Mouse (Mus musculus): ENCODE data around the gene Stpg4.

The Stpg4 gene

DNA sequence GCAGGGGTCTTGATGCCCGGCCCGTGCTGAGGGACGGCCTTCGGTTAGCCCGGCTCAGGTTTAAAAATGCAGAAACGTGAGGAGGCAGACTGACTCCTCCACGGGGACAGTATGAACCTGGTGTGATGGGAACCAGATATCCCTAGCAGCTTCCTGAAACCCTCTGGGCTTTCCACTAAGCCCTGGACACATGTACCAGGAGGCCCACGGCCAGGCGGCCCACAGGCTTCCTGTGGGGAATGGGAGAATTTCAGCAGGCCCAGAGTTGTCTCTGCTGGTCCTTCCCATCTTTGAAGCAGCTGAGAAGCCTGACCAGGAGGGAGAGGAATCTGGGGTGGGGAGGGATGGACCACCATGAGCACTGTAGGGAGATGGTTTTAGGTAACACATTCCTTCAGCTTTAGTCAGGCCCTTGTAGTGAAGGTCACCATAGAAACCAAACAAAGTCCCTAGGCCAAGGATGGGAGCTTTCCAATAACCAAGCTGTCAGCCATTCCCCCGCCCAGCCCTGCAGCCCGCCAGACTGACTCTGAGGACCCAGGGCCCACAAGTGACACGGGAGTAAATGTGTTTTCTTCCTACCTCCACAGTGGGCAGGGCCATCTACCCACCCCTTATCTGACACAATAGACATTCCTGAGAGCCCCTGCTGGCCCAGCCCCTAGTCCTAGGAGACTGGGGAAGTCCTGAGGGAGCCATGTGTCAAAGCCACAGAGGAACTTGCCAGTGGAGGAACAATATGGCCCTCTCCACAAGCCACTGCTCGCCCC lies 76.9 kb downstream of the Stpg4 start:
- in situ Hi-C loops (cut with MseI, MboI) = no loop called here

- in situ Hi-C loops (cut with MseI, MboI) = no loop called here
Measured at GRCm38 (mm10) chr17:87349575-87349974, 78.0 kb downstream of the Stpg4 start.

GRCm38 (mm10) chr17:87349069-87349468 lies 78.5 kb downstream of the Stpg4 start:
- in situ Hi-C loops (cut with MseI, MboI) = no loop called here

- in situ Hi-C loops (cut with MseI, MboI) = no loop called here
Measured at GRCm38 (mm10) chr17:87348353-87348752, 79.2 kb downstream of the Stpg4 start.

DNA sequence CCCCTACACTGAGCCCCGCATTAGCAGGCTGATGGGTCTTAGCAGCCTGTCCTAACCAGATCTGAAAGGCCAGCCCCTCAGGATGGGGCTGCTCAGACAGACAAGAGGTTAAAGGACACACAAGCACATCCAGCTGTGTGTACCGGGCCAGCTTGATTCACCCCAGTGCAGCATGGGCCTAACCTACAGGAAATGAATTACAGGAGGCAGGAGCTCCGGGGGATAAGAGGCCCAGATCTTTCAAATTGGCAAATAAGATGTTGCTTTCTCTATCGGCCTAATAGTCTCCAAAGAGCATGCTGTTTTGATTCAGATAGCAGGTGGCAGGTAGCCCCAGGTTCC lies 82.3 kb downstream of the Stpg4 start:
- in situ Hi-C loops (cut with MseI, MboI) = no loop called here

GRCm38 (mm10) chr17:87344441-87345251 lies 82.9 kb downstream of the Stpg4 start:
- in situ Hi-C loops (cut with MseI, MboI) = no loop called here

DNA sequence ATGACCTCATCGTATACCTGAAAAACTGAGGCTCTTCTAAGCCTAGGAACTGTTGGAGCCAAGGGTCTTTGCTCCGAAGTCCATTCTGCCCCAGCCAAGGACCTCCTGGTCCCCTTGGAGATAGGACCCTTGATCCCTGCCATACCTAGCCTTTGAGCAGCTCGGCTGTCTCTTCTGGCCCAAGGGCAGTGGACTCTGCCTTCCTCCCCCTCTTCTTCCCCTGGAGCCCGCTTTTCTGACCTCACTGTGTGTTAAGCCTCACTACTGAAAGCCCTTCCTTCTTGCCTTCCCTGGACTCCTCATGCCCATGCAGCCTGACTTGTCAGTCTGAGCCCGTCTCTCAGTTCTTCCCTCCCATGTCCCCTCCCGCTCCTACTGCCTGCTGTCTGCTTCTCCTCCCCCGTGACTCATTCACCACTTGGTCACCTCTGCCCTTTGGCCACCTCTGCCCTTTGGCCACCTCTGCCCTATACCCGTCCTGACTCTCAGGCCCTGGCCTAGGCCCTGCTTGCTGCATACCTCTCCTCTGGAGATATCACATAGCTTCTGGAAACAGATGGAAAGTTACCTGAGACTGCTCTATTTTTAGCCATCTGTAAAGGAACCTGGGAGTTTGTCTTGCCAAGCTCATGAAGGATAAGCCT lies 84.4 kb downstream of the Stpg4 start:
- in situ Hi-C loops (cut with MseI, MboI) = no loop called here

Measured in mouse trophoblast stem cell (cell line).